Mouse (Mus musculus) gastrocnemius, postnatal 36 days (tissue): ENCODE data around the gene Cbfa2t2. TPM values are rescaled to one million over a fixed set of nuclear protein-coding genes. Genes with fewer than 3 reads are reported as not detected.

Experiments
- DNase-seq, 2 experiments: peaks; one replicate each; pipeline ENCODE4 v3.0.0; 2022
- intact Hi-C: fragments of 180-260 bp; cut with DNase I; formaldehyde crosslinking; loops from one replicate; pipeline ENCODE4 v1.15.1; 2025
- total RNA-seq, 2 experiments: library from RNA; stranded (reverse); gene quantifications; 2 replicates each; pipeline ENCODE4 v1.2.3; 2021

Gene Cbfa2t2
- total RNA-seq, 2 experiments from 2014 or later: 12.2 to 16.3 TPM

DNA sequence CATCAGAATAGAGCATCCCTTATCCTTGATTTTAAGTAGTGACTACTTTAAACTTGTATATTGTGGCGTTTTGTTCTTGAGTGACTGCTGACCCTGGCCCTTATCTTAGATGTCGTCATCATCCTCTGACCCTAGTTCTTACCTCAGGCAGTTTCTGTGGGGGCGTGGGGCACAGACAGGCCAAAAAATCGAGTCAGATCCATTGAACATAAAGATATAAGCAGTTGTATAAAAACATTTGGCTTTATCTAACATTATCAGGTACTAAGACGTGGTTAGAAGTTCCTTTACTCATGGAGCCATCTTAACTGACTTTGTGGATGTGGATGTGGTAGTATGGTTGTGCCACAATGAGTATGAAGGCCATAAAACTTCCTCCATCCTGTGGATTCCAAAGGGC is 86.1 kb downstream of the Cbfa2t2 start:
- intact Hi-C loops: no loop called here
- no peak for DNase-seq

DNA sequence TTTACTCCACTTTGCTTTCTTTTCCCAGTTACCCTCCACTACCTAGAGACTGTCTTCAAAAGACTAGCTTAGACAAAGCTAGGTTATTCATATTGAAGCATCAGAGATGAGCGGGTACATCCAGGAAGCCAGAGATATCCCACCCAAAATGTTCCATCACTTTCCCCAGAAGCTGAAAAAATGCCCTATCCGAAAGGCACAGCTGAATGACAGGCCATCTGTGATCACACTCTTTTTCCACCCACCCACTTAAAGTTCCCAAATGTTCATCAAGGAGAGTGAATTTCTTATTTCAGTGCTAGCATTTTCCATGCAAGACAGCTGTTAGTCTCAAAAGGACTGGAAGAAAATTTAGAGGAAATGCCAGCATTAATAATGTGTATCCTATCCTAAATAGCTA is 89.0 kb downstream of the Cbfa2t2 start:
- no peak for DNase-seq
- intact Hi-C loops: no loop called here

DNA sequence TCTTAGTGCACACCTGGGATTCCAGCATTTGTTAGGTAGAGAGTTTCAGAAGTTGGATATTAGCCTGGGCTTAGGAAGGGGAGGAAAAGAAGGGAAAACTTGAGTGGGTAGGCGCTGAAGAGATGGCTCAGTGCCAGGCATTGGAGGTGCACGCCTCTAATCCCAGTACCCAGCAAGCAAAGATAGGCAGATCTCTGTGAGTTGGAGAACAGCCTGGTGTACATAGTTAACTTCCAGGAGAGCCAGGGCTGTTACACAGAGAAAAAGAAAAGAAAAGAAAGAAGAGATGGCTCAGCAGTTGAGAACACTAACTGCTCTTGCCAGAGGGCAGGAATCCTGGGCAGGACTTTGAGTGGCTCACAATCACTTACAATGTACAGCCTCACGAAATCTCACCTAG is 90.2 kb downstream of the Cbfa2t2 start:
- DNase-seq: no peak
- intact Hi-C loops: no loop called here

DNA sequence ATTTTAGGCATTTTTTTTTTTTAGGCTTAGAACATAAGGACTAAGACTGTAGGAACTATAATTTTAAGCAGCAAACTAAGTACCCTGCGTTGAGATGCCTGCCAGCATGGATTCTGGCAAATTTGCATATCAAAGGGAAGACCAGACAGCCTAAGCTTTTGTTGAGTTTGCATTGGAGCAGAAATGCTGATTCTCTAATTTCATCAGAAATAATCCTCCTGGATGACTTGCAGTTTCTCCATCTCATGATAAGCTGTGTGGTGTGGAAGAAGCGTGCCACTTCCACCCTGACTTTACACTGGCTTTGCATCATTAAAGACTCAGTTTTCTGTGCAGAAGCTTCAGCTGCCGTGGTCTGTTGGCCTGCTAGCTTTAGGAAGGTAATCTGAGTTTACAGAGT is 96.6 kb downstream of the Cbfa2t2 start:
- no peak for DNase-seq
- intact Hi-C loops: no loop called here

DNA sequence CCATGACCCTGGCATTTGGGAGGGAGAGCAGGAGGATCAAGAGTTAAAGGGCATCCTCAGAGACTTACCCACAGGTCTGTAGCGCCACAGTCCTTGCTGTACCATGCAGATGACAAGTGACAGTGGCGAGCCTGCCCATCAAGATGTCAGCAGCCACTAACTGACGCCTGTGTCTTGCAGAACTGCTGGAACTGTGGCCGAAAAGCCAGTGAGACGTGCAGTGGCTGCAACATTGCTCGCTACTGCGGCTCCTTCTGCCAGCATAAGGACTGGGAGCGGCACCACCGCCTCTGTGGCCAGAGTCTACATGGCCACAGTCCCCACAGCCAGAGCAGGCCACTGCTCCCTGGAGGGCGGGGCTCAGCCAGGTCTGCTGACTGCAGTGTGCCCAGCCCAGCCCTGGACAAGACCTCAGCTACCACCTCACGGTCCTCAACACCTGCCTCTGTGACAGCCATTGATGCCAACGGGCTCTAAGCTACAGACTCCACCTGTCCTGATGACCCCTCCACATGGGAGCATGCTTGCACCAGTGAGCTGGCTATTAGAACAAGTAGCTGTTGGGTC is 98.5 kb downstream of the Cbfa2t2 start:
- intact Hi-C loops: no loop called here
- no peak for DNase-seq

DNA sequence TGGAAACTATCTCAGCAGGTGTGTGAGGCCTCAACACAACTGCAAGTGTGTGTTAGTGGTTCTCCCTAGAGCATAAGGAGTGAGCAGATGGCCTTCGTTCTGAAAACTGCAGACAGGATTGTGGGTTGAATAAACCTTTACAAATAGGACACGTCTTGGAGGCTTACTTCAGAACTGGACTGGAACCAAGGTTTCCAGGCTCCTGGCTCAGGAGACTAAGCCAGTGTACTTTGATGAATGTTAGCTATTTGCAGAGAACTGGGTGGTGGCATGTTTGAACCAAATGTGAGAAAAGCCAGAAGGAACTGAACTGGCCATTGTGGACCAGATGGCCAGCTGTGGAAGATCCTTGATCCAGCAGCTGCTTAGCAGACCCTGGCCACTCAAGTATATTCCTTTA is 102.0 kb downstream of the Cbfa2t2 start:
- no peak for DNase-seq
- intact Hi-C loops: loop anchor here (2.0 kb wide), 1 partner anchor 122 kb away; no protein-coding TSS in a partner anchor

DNA sequence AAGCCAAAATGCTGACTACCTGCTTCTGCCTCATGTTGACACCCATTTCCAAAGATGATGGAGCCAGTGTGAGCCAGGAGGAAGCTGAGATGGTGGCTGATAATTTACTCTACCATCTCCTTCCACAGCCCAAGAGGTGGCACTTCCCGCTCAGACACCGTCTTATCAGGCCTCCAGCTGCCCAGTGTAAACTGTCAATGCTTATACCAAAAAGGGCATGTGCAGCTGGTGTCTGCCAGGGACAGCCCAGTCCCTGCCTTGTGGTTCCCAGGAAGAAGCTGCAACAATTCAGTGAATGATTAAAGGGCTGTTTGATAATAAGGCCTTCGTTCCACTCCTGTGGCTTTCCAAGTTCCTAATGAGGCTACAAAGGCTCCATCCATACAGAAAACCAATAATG is 102.4 kb downstream of the Cbfa2t2 start:
- intact Hi-C loops: loop anchor here (2.0 kb wide), 1 partner anchor 122 kb away; no protein-coding TSS in a partner anchor
- no peak for DNase-seq

DNA sequence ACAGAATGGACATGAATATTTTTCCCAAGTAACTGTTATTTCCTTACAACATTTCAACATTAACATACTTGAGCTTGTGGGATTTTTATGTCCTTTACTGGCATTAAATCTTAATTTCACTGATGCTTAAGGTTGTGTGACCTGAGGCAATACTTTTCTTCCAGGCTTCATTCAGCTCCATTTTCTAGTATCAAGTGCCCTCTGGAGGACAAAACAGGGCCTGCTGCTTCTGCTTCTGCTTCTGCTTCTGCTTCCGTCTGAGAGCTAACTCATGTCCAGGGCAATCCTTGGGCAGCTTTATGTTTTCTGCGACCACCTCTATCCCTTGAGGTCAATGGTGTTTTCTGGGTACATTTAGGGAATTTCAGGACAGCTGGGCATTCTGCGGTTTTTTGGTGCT is 103.4 kb downstream of the Cbfa2t2 start:
- no peak for DNase-seq
- intact Hi-C loops: loop anchor here (2.0 kb wide), 1 partner anchor 123 kb away; no protein-coding TSS in a partner anchor

DNA sequence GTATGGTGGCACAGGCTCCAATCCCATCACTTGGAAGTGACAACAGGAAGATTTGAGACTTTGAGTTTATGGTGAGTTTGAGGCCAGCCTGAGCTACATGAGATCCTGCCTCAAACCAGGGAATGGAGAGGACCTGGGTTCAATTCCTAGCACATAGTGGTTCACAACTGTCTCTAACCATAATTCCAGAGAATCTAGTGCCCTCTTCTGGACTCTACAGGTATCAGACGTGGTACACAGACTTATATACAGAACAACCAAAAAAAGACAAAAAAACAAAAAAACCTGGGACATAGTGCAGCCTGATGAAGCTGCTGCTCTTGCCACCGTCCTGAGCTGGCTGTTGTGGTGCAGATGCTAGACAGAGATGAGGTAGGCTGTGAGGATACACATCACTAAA is 105.3 kb downstream of the Cbfa2t2 start:
- DNase-seq: no peak
- intact Hi-C loops: no loop called here

DNA sequence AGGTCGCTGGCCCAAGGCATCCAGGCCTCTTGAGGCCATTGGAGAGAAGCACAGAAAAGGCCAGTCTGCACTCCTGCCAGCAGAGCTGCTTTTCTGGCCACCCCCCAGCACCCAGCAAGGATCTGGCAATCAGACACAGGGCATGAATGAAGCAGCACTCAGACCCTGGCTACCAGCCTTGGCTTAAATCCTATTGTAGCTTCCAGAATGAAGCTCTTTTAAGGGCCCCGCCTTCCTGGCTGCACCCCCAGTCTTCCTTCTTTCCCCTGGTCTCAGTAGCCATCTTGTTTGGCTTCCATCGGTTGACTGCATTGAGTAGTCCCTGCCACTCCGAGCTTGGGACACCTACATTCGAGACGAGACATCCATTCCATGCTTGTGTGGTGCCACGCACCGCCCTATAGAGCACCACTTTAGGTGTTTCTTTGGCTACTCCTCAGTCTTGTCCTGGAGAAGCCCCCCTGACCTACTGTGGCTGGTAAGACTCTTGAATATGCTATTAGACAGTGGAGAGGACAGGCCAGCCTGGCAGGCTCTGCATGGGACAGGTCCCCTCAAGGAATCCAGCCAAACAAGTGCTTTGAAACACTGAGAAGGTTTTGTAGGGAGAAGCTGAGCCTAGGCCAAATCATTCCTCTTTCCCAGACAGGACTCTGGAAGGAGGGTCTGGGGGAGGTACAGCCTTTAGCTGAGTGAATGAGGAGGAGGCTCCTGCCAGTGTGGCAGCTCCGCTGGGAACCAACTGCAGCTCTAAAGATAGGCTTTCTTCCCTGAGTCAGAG is 107.5 kb downstream of the Cbfa2t2 start:
- DNase-seq: peak; percentile 61 to 62
- intact Hi-C loops: no loop called here

DNA sequence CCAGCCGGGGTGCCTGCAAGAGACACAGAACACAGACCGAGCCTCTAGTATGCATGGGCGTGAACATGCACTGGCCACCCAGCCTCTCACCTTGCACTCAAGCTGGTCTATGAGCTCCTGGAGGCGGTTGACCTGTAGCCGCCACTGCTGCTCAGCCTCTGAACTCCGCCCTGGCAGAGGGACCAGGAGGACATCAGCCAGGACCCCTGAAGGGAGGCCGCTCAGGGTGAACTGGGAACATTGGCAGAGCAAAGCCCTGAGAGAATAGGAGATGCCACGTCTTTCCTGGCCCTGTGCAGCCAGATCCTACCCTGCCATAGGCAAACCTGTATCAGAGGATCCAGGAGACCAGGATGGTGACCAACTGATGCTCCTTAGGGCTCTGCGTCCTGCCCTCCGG is 110.4 kb downstream of the Cbfa2t2 start, which contains the start of gene 1700003F12Rik:
Gene 1700003F12Rik (plus strand): TSS at position 375 of the 400 bp plus-strand sequence.
- intact Hi-C loops: no loop called here
- no peak for DNase-seq

DNA sequence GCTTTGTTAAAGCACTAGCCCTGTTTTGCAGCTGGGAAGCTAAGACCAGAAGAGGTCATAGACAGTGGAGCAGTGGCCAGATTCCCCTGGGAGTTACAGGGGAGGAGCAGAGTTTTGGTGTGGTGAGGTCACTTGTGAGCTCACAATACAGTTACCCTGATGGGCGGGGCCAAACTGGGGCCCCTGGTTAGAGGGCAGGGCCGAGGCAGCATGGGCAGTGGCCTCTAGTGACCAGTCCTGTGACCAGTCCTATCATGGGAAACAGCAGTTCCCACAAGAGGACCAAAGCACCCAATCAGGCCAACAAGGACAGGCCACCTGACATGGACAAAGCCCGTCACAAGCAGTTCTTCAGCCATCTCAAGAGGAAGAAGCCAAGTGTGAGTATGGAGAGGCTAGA is 112.4 kb downstream of the Cbfa2t2 start:
- no peak for DNase-seq
- intact Hi-C loops: no loop called here

DNA sequence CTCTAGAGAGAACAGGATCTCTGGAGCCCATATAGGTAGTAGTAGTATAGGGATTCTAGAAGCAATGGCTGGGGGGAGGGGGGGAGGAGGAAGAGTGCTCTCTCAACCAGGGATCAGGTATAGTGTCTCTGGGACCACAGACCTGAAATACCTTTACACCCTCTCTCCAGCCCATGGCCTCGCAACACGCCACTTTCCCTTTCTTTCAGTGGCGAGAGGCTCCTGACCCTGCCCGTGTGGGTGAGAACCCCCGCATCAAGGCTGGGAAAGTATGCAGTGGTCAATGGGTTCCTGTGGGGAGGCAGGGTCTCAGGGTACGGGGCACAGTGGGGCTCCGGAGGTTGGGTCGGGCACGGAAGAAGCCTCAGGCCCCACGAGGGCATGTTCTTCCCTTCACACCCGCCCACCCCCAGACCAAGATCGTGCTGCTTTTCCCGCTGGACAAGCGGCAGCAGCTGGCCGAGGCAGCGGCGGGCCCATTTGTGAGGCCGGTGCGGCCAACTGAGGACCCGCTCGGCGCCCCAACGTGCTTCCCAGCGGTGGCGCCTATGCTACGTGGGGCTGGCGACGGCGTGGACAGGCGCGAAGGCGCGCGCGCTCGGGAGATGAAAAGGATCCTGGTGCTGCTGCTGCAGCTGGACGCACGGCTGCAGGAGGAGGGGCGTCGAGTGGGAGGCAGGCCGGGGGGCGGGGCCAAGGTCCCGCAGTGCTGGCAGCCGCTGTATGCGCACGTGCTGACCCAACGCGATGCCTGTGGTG is 113.0 kb downstream of the Cbfa2t2 start:
- intact Hi-C loops: no loop called here
- DNase-seq: peak in 1 of 2 experiments; percentile 34

DNA sequence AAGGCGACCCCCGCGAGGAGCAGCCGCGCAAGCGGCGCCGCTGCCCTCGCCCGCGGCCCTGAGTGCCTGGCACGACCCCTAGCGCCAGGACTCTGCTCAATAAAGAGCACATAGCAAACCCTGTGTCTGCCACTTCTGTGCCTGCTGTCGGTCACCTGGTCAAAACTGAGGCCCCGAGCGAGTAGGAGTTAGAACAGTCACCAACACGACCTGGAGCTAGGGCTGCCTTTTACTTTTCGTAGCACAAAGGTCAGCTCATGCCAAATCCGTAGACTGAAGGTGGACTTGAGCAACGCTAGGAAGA is 113.6 kb downstream of the Cbfa2t2 start:
- no peak for DNase-seq
- intact Hi-C loops: loop anchor here (5.0 kb wide), 1 partner anchor 52 kb away; the partner anchor contains the start of gene Pxmp4

DNA sequence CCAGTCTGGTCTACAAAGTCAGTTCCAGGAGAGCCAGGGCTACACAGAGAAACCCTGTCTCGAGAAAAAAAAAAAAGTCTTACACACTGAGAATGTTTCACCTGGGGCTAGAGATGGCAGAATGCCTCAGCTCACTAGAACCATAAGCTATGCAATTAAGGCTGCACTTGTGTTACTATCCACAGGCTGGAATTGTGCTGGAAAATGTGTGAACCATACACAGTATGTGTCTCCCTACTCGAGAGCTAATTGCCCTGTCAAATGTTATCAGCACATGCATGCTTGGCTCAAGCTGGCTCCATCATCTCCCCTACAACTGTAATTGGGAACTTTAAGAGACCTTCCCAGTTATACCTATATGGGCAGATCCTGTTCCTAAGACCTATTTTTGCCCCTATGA is 114.7 kb downstream of the Cbfa2t2 start:
- no peak for DNase-seq
- intact Hi-C loops: loop anchor here (5.0 kb wide), 1 partner anchor 51 kb away; the partner anchor contains the start of gene Pxmp4

DNA sequence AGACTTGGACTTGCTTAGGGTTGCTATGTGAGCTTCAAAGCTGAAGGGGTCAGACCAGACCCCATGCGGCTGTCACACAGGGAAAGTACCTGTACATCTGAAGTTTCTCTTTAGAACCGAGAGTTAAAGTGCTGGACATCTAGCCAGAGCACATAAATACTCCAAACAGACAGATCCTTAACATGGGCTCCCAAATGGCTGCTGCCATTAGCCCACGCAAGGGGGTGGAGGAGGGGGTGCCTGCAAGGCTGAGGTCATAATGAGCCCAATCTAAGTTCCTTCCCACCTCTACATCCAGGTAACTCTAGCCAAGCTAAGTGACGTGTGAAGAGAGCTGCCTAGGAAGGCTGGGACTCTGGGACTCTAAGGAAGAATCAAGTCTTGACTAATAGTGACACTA is 115.2 kb downstream of the Cbfa2t2 start, which contains the start of gene Actl10:
Gene Actl10 (plus strand): TSS at position 301 of the 400 bp plus-strand sequence.
- intact Hi-C loops: loop anchor here (5.0 kb wide), 1 partner anchor 51 kb away; the partner anchor contains the start of gene Pxmp4
- no peak for DNase-seq

DNA sequence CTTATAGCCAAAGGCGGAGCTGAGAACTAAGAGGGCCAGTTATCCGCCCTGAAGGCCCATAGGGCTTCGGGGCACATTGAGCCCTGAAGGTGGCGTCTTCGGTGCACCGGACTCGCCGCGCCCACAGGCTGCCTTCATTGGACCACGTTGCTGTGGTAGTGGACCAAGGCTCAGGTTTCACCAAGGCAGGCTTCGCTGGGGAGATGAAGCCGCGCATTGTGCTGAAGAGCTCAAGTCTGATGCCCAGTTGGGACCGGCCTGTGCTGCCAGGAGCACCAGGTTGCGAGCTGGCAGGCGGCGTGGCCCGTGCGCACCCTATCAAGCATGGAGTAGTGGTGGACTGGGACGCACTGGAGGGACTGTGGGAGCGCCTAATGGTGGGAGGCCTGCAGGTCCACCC is 115.6 kb downstream of the Cbfa2t2 start:
- intact Hi-C loops: loop anchor here (5.0 kb wide), 1 partner anchor 50 kb away; the partner anchor contains the start of gene Pxmp4
- DNase-seq: no peak

DNA sequence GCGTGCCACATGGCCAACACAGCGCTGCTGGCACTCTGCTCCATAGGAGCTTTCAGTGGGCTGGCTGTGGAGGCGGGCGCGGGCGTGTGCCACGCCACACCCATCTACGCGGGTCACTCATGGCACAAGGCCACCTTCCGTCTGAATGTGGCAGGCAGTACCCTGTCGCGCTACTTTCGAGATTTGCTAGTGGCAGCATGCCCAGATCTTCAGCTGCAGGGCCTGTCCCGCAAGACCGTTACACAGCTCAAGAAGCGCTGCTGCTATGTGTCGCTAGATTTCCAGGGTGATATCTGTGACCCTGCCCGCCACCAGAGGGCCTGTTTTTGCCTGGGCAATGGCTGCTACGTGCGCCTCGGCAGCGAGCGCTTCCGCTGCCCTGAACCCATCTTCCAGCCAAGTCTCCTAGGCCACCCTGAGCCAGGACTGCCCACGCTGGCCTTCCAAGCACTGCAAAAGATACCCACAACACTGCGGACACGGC is 116.2 kb downstream of the Cbfa2t2 start:
- intact Hi-C loops: loop anchor here (5.0 kb wide), 1 partner anchor 50 kb away; the partner anchor contains the start of gene Pxmp4
- peak; percentile 71 to 72 for DNase-seq

DNA sequence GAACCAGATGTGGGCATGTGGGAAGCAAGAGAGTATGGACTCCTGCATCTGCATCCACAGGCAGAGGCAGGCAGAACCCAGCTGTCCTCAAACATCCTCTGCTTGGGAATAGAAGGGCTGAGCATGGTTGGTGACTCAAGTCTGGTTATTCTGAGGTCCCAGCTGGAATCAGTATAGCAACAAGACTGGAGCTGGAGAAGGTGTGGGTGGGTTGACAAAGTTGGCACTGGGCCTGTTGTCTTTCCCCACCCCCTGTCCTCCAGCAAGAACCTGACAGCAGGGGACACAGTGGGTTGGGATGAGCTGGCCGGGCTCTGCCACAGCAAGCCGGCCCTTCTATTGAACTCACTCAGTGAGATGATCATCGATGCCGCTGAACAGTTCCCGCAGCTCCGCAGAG is 119.0 kb downstream of the Cbfa2t2 start:
- DNase-seq: no peak
- intact Hi-C loops: no loop called here

DNA sequence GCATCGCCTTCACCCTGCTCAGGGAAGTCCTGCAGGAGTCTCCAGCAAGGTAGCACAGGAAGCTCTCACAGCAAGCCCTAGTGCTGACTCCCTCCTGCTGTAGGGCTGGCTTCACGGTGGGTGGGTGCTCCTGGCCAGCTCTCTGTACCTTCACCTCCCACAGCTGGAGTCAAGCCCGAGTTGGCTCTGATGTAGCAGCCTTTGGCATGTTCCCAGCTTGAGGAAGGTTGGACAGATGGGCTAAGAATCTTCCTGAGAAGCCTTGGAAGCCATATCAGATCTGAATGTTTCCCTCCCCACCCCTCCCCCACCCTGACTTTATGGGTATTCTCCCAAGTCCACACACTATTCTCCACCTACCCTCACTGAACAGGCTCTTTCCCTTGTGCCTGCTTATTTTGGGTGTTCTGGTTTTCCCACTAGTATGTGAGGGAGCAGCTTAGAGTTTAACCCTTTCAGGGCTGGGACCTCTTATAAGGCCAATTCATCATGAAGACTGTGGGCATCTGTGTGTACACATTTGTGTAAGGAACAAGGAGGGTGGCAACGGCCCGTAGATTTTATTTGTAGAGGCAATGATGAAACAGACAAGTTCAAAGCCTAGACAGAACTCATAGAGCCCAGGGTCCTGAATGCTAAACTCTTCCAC is 121.0 kb downstream of the Cbfa2t2 start:
- no peak for DNase-seq
- intact Hi-C loops: no loop called here
